Mouse (Mus musculus): Measurements from ENCODE around the gene Rbm5. TPM values are rescaled to one million over a fixed set of nuclear protein-coding genes. Genes with fewer than 3 reads are reported as not detected.

The Rbm5 gene
- polyA plus RNA-seq, 1 experiment from 2014 or later: 123 TPM

Other genes with a start within 250 kb of the Rbm5 start
- gene Tmem115, start 237.1 kb downstream of the Rbm5 start, polyA plus RNA-seq (2015; fragmentation: Nextera tagmentation; extraction: Ambion mirVana): 31.5 and 35.5 TPM in 2 replicates
- 14.7 and 19.5 TPM in 2 replicates for gene Cyb561d2, start 228.8 kb downstream of the Rbm5 start, polyA plus RNA-seq (2015; fragmentation: Nextera tagmentation; extraction: Ambion mirVana)
- 26.4 and 30.5 TPM in 2 replicates for gene Nprl2, start 228.8 kb downstream of the Rbm5 start, polyA plus RNA-seq (2015; fragmentation: Nextera tagmentation; extraction: Ambion mirVana)
- gene Zmynd10, start 223.7 kb downstream of the Rbm5 start, polyA plus RNA-seq (2015; fragmentation: Nextera tagmentation; extraction: Ambion mirVana): 0.40 and 1.7 TPM in 2 replicates
- 45.3 and 54.8 TPM in 2 replicates for gene Rassf1, start 219.4 kb downstream of the Rbm5 start, polyA plus RNA-seq (2015; fragmentation: Nextera tagmentation; extraction: Ambion mirVana)
- gene Tusc2, start 207.7 kb downstream of the Rbm5 start, polyA plus RNA-seq (2015; fragmentation: Nextera tagmentation; extraction: Ambion mirVana): 41.4 and 43.0 TPM in 2 replicates
- gene Hyal2, start 203.1 kb downstream of the Rbm5 start, polyA plus RNA-seq (2015; fragmentation: Nextera tagmentation; extraction: Ambion mirVana): 72.2 and 89.3 TPM in 2 replicates
- gene Hyal1, start 194.1 kb downstream of the Rbm5 start, polyA plus RNA-seq (2015; fragmentation: Nextera tagmentation; extraction: Ambion mirVana): 8.3 and 9.1 TPM in 2 replicates
- 13.4 and 17.2 TPM in 2 replicates for gene Naa80, start 192.1 kb downstream of the Rbm5 start, polyA plus RNA-seq (2015; fragmentation: Nextera tagmentation; extraction: Ambion mirVana)
- 0.68 and 0.82 TPM in 2 replicates for gene Hyal3, start 190.2 kb downstream of the Rbm5 start, polyA plus RNA-seq (2015; fragmentation: Nextera tagmentation; extraction: Ambion mirVana)
- gene Ifrd2, start 183.4 kb downstream of the Rbm5 start, polyA plus RNA-seq (2015; fragmentation: Nextera tagmentation; extraction: Ambion mirVana): 31.7 and 45.7 TPM in 2 replicates
- gene Sema3b, start 161.8 kb downstream of the Rbm5 start, polyA plus RNA-seq (2015; fragmentation: Nextera tagmentation; extraction: Ambion mirVana): 9.7 and 10.7 TPM in 2 replicates
- gene Gnai2, start 135.6 kb downstream of the Rbm5 start, polyA plus RNA-seq (2015; fragmentation: Nextera tagmentation; extraction: Ambion mirVana): 367 and 431 TPM in 2 replicates
- 2.5 and 3.6 TPM in 2 replicates for gene Slc38a3, start 101.5 kb downstream of the Rbm5 start, polyA plus RNA-seq (2015; fragmentation: Nextera tagmentation; extraction: Ambion mirVana)
- gene Gnat1, start 91.3 kb downstream of the Rbm5 start, polyA plus RNA-seq (2015; fragmentation: Nextera tagmentation; extraction: Ambion mirVana): 0.53 and 0.98 TPM in 2 replicates
- 4.1 and 7.1 TPM in 2 replicates for gene Sema3f, start 60.5 kb downstream of the Rbm5 start, polyA plus RNA-seq (2015; fragmentation: Nextera tagmentation; extraction: Ambion mirVana)
- gene Rbm6, start 102.2 kb upstream of the Rbm5 start, polyA plus RNA-seq (2015; fragmentation: Nextera tagmentation; extraction: Ambion mirVana): 43.2 and 48.0 TPM in 2 replicates
- gene Mon1a, start 117.2 kb upstream of the Rbm5 start, polyA plus RNA-seq (2015; fragmentation: Nextera tagmentation; extraction: Ambion mirVana): 8.5 and 9.8 TPM in 2 replicates
- gene Mst1r, start 135.9 kb upstream of the Rbm5 start, polyA plus RNA-seq (2015; fragmentation: Nextera tagmentation; extraction: Ambion mirVana): 2.1 and 4.1 TPM in 2 replicates
- gene Actl11, start 157.5 kb upstream of the Rbm5 start, polyA plus RNA-seq (2015; fragmentation: Nextera tagmentation; extraction: Ambion mirVana): not detected in 2 replicates
- gene Camkv, start 164.7 kb upstream of the Rbm5 start, polyA plus RNA-seq (2015; fragmentation: Nextera tagmentation; extraction: Ambion mirVana): 0.20 and 0.77 TPM in 2 replicates
- 10.1 and 13.0 TPM in 2 replicates for gene Traip, start 179.1 kb upstream of the Rbm5 start, polyA plus RNA-seq (2015; fragmentation: Nextera tagmentation; extraction: Ambion mirVana)
- gene Uba7, start 204.5 kb upstream of the Rbm5 start, polyA plus RNA-seq (2015; fragmentation: Nextera tagmentation; extraction: Ambion mirVana): 22.6 and 32.8 TPM in 2 replicates
- gene Gm20661, start 212.1 kb upstream of the Rbm5 start, polyA plus RNA-seq (2015; fragmentation: Nextera tagmentation; extraction: Ambion mirVana): 2.8 and 4.3 TPM in 2 replicates
- 35.7 and 46.9 TPM in 2 replicates for gene Inka1, start 214.9 kb upstream of the Rbm5 start, polyA plus RNA-seq (2015; fragmentation: Nextera tagmentation; extraction: Ambion mirVana)
- gene Cdhr4, start 221.5 kb upstream of the Rbm5 start, polyA plus RNA-seq (2015; fragmentation: Nextera tagmentation; extraction: Ambion mirVana): 5.1 and 6.1 TPM in 2 replicates
- gene Gm20662, start 225.4 kb upstream of the Rbm5 start, polyA plus RNA-seq (2015; fragmentation: Nextera tagmentation; extraction: Ambion mirVana): 0.19 and 0.65 TPM in 2 replicates
- gene Ip6k1, start 231.5 kb upstream of the Rbm5 start, polyA plus RNA-seq (2015; fragmentation: Nextera tagmentation; extraction: Ambion mirVana): 34.5 and 42.9 TPM in 2 replicates